Mouse (Mus musculus): ENCODE data around the gene Clic4. TPM values are rescaled to one million over a fixed set of nuclear protein-coding genes. Genes with fewer than 3 reads are reported as not detected.
A peak's percentile ranks its signal among the peaks of the same experiment; 100 is the strongest.

The Clic4 gene
- total and polyA plus RNA-seq, 3 experiments: 148 to 249 (median 248) TPM

GRCm38 (mm10) chr4:135241669-135242068 is 30.9 kb downstream of the Clic4 start:
- H3K27me3 ChIP-seq (ENCODE audit: control insufficient read depth, insufficient read depth, low read length): no peaks in the 10 kb centered on the region
- no peak overlapping the region for H3K4me3 ChIP-seq
- H3K36me3 ChIP-seq (ENCODE audit: control insufficient read depth, insufficient read depth, low read length): peaks cover 27% of the 10 kb centered on the region
- intact Hi-C loops (cut with DNase I): no loop called here
- peak overlapping the region; percentile 43 for H3K27ac ChIP-seq
- H3K9ac ChIP-seq (ENCODE audit: low read depth, low read length): no peak overlapping the region
- 9% methylated on average over 5 of the region's 5 CpGs for WGBS
- DNase-seq: no peak
- peaks cover 10% of the 10 kb centered on the region for H3K79me2 ChIP-seq (replicated peaks; ENCODE audit: control insufficient read depth, insufficient read depth, low read length)
- TF ChIP-seq POLR2A (IDR thresholded peaks at IDR 0.05; ENCODE audit: insufficient read depth, low read depth, low read length) (no peak), EP300 (IDR thresholded peaks at IDR 0.05; ENCODE audit: insufficient read depth, low read depth, low read length) (no peak), CTCF (IDR thresholded peaks at IDR 0.05) (no peak)
- peaks cover 31% of the 10 kb centered on the region for H3K4me1 ChIP-seq (ENCODE audit: control insufficient read depth, insufficient read depth, low read length)

- H3K27me3 ChIP-seq (ENCODE audit: control insufficient read depth, insufficient read depth, low read length): no peaks in the 10 kb centered on the region
- DNase-seq: no peak
- peaks cover 27% of the 10 kb centered on the region for H3K36me3 ChIP-seq (ENCODE audit: control insufficient read depth, insufficient read depth, low read length)
- H3K4me1 ChIP-seq (ENCODE audit: control insufficient read depth, insufficient read depth, low read length): peaks cover 31% of the 10 kb centered on the region
- WGBS: 32% methylated on average over 5 of the region's 5 CpGs
- H3K4me3 ChIP-seq: no peak overlapping the region
- peak overlapping the region; percentile 28 for H3K27ac ChIP-seq
- peaks cover 9% of the 10 kb centered on the region for H3K79me2 ChIP-seq (replicated peaks; ENCODE audit: control insufficient read depth, insufficient read depth, low read length)
- no peak for TF ChIP-seq CTCF (IDR thresholded peaks at IDR 0.05)
- no peak for TF ChIP-seq EP300 (IDR thresholded peaks at IDR 0.05; ENCODE audit: insufficient read depth, low read depth, low read length)
- TF ChIP-seq POLR2A (IDR thresholded peaks at IDR 0.05; ENCODE audit: insufficient read depth, low read depth, low read length): no peak
- no peak overlapping the region for H3K9ac ChIP-seq (ENCODE audit: low read depth, low read length)
- intact Hi-C loops (cut with DNase I): no loop called here
These were observed 31.5 kb downstream of the Clic4 start for GRCm38 (mm10) chr4:135241106-135241505.

DNA sequence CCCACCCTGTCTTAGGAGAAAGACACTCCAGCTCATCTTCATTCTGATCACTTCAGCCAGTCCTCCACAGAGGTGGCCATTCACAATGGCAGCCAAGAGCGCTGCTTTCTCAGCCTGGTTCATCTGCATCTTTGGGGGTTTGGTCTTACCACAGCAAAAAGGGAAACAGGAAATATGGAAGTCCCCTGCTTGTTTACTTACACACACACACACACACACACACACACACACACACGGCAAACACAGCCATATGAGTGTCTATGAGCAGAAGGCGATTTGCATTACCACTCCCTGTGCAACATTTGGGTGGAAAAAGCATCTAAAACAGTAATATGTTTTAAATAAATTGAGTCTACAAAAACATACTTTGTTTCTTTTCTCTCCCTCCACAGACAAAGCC is 32.3 kb downstream of the Clic4 start:
- Histone ChIP-seq H3K9ac (ENCODE audit: low read depth, low read length) (no peak overlapping the region), H3K36me3 (ENCODE audit: control insufficient read depth, insufficient read depth, low read length) (peaks cover 25% of the 10 kb centered on the region), H3K27me3 (ENCODE audit: control insufficient read depth, insufficient read depth, low read length) (no peaks in the 10 kb centered on the region), H3K27ac (no peak overlapping the region; the same call in 1 of the 2 replicates), H3K4me3 (no peak overlapping the region), H3K4me1 (ENCODE audit: control insufficient read depth, insufficient read depth, low read length) (peaks cover 32% of the 10 kb centered on the region), H3K79me2 (replicated peaks; ENCODE audit: control insufficient read depth, insufficient read depth, low read length) (peaks cover 7% of the 10 kb centered on the region)
- intact Hi-C loops (cut with DNase I): no loop called here
- DNase-seq: no peak
- WGBS: 31% methylated on average over 3 of the region's 3 CpGs
- no peak for TF ChIP-seq POLR2A (IDR thresholded peaks at IDR 0.05; ENCODE audit: insufficient read depth, low read depth, low read length)

GRCm38 (mm10) chr4:135238706-135239510 is 33.7 kb downstream of the Clic4 start:
- Histone ChIP-seq H3K27me3 (ENCODE audit: control insufficient read depth, insufficient read depth, low read length) (no peaks in the 10 kb centered on the region), H3K9ac (ENCODE audit: low read depth, low read length) (no peak overlapping the region), H3K4me3 (no peak overlapping the region), H3K27ac (peak overlapping the region; percentile 67), H3K36me3 (ENCODE audit: control insufficient read depth, insufficient read depth, low read length) (peaks cover 27% of the 10 kb centered on the region), H3K79me2 (replicated peaks; ENCODE audit: control insufficient read depth, insufficient read depth, low read length) (peaks cover 3% of the 10 kb centered on the region), H3K4me1 (ENCODE audit: control insufficient read depth, insufficient read depth, low read length) (peaks cover 36% of the 10 kb centered on the region)
- TF ChIP-seq CTCF (IDR thresholded peaks at IDR 0.05) (no peak), EP300 (IDR thresholded peaks at IDR 0.05; ENCODE audit: insufficient read depth, low read depth, low read length) (0 out of 2 replicates have a peak, but pooled peaks have one; percentile 35)
- intact Hi-C loops (cut with DNase I): no loop called here
- 31% methylated on average over 13 of the region's 13 CpGs for WGBS
- DNase-seq: no peak

DNA sequence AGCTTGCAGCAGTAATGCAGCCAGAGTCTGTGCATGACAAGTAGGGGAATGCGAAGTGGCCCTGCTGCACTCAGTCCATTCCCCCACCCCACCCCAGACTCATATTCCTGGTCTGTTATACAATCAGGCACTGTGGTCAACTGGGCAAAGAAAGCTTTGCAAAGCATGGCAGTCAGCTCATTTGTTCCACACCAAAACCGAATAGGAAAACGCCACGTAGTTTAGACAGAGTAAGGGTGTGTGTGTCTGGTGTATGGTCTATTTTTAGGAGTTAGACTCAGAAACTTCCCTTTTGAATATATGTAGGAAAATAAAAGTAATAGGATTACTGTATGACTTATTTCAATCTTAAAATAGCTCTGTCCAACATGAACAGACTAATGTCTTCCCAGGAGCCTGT is 36.0 kb downstream of the Clic4 start:
- DNase-seq: no peak
- Histone ChIP-seq H3K4me3 (no peak overlapping the region), H3K27me3 (ENCODE audit: control insufficient read depth, insufficient read depth, low read length) (no peaks in the 10 kb centered on the region), H3K79me2 (replicated peaks; ENCODE audit: control insufficient read depth, insufficient read depth, low read length) (peaks cover 4% of the 10 kb centered on the region), H3K36me3 (ENCODE audit: control insufficient read depth, insufficient read depth, low read length) (peaks cover 27% of the 10 kb centered on the region), H3K27ac (peak overlapping the region; percentile 57), H3K9ac (ENCODE audit: low read depth, low read length) (no peak overlapping the region), H3K4me1 (ENCODE audit: control insufficient read depth, insufficient read depth, low read length) (peaks cover 32% of the 10 kb centered on the region)
- TF ChIP-seq CTCF (IDR thresholded peaks at IDR 0.05) (no peak), POLR2A (IDR thresholded peaks at IDR 0.05; ENCODE audit: insufficient read depth, low read depth, low read length) (no peak)
- WGBS: 29% methylated on average over 4 of the region's 4 CpGs
- intact Hi-C loops (cut with DNase I): no loop called here

DNA sequence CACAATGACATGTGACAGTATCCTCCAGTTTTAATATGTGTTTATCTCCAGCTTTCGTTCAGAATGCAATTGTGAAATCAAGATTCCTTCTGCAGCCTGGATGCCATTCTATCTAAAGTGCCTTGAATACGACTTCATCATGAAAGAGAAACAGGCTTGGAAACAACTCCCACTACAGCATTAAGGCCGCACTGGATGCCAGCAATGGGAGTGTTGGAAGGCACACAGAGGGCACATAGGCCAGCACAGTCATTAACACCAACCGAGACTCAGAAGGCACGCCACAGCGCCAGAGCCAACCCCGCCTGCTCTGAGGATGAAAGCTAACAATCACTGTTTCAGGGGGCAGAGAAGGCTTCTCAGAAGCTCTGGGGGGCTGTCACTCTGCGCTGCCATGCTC is 37.1 kb downstream of the Clic4 start:
- intact Hi-C loops (cut with DNase I): no loop called here
- 41% methylated on average over 8 of the region's 8 CpGs for WGBS
- H3K79me2 ChIP-seq (replicated peaks; ENCODE audit: control insufficient read depth, insufficient read depth, low read length): peaks cover 4% of the 10 kb centered on the region
- DNase-seq: peak in 1 of 2 experiments; percentile 59
- H3K27me3 ChIP-seq (ENCODE audit: control insufficient read depth, insufficient read depth, low read length): no peaks in the 10 kb centered on the region
- no peak overlapping the region for H3K4me3 ChIP-seq
- TF ChIP-seq EP300 (IDR thresholded peaks at IDR 0.05; ENCODE audit: insufficient read depth, low read depth, low read length) (no peak), CTCF (IDR thresholded peaks at IDR 0.05) (no peak), POLR2A (IDR thresholded peaks at IDR 0.05; ENCODE audit: insufficient read depth, low read depth, low read length) (no peak)
- H3K27ac ChIP-seq: peak overlapping the region; percentile 57
- H3K36me3 ChIP-seq (ENCODE audit: control insufficient read depth, insufficient read depth, low read length): peaks cover 33% of the 10 kb centered on the region
- no peak overlapping the region for H3K9ac ChIP-seq (ENCODE audit: low read depth, low read length)
- peaks cover 34% of the 10 kb centered on the region for H3K4me1 ChIP-seq (ENCODE audit: control insufficient read depth, insufficient read depth, low read length)
